In genomic region chr4:16230370-16230769, GRCm38 (mm10) we compare ENCODE assay signal across 34 mouse cellular contexts.
"Had no signal": no experiment of that assay in that cellular context is flagged by ENCODE, and none has a peak within 500 bp of the region (broad histone marks: within the 10 kb centered on the region; RNA-seq: fewer than 3 reads in every experiment).

No protein-coding gene starts in this region.

- H3K4me2 ChIP-seq: heart, embryonic 11.5 days; heart, embryonic 12.5 days; heart, embryonic 13.5 days; heart, embryonic 15.5 days; hindbrain, embryonic 12.5 days; hindbrain, embryonic 13.5 days; hindbrain, embryonic 14.5 days; hindbrain, embryonic 15.5 days; intestine, embryonic 15.5 days; kidney, embryonic 15.5 days had no signal

- H3K9ac ChIP-seq: heart, embryonic 12.5 days; heart, embryonic 13.5 days; heart, embryonic 15.5 days; hindbrain, embryonic 12.5 days; hindbrain, embryonic 13.5 days; hindbrain, embryonic 14.5 days; hindbrain, embryonic 15.5 days; intestine, embryonic 15.5 days; kidney, embryonic 15.5 days had no signal

- H3K4me3 ChIP-seq: heart, embryonic 10.5 days; heart, embryonic 12.5 days; heart, embryonic 13.5 days; heart, embryonic 15.5 days; hindbrain, embryonic 10.5 days; hindbrain, embryonic 12.5 days; hindbrain, embryonic 13.5 days; hindbrain, embryonic 15.5 days; intestine, embryonic 15.5 days; kidney, embryonic 15.5 days; layer of hippocampus, adult 2 months; left cerebral cortex, adult 2 months had no signal

- H3K4me1 ChIP-seq: heart, embryonic 10.5 days; heart, embryonic 12.5 days; heart, embryonic 15.5 days; hindbrain, embryonic 10.5 days; hindbrain, embryonic 12.5 days; hindbrain, embryonic 13.5 days; hindbrain, embryonic 15.5 days; intestine, embryonic 15.5 days; kidney, embryonic 15.5 days had no signal

- H3K9me3 ChIP-seq: heart, embryonic 10.5 days; heart, embryonic 12.5 days; heart, embryonic 13.5 days; heart, embryonic 15.5 days; hindbrain, embryonic 10.5 days; hindbrain, embryonic 12.5 days; hindbrain, embryonic 13.5 days; hindbrain, embryonic 15.5 days; intestine, embryonic 15.5 days; kidney, embryonic 15.5 days had no signal

- H3K27me3 ChIP-seq: heart, embryonic 12.5 days; heart, embryonic 13.5 days; heart, embryonic 15.5 days; hindbrain, embryonic 12.5 days; hindbrain, embryonic 13.5 days; hindbrain, embryonic 15.5 days; intestine, embryonic 15.5 days; kidney, embryonic 15.5 days had no signal

- ATAC-seq: hindbrain, embryonic 16.5 days; hindbrain, postnatal 0 days; inflammation-experienced regulatory T-cells, adult 6 months; intestine, embryonic 15.5 days; intestine, embryonic 16.5 days; intestine, postnatal 0 days had no signal

- H3K27ac ChIP-seq: heart, embryonic 10.5 days; heart, embryonic 13.5 days; heart, embryonic 15.5 days; hindbrain, embryonic 10.5 days; hindbrain, embryonic 12.5 days; hindbrain, embryonic 13.5 days; hindbrain, embryonic 14.5 days; hindbrain, embryonic 15.5 days; hindbrain, postnatal 0 days; intestine, embryonic 15.5 days; kidney, embryonic 15.5 days; kidney, postnatal 0 days; layer of hippocampus, adult 2 months; left cerebral cortex, adult 2 months had no signal

- H3K36me3 ChIP-seq: heart, embryonic 10.5 days; heart, embryonic 12.5 days; heart, embryonic 13.5 days; heart, embryonic 15.5 days; hindbrain, embryonic 10.5 days; hindbrain, embryonic 12.5 days; hindbrain, embryonic 13.5 days; hindbrain, embryonic 15.5 days; intestine, embryonic 15.5 days; kidney, embryonic 15.5 days had no signal

- DNase-seq: heart, postnatal 10 days; heart, postnatal 36 days; heart, postnatal 4 days; kidney, adult 11 months; kidney, adult 18-20 months; kidney, adult 8-10 months; kidney, adult 9 months; kidney, postnatal 10 days; kidney, postnatal 14 days; kidney, postnatal 25 days; kidney, postnatal 36 days; kidney, postnatal 4 days; layer of hippocampus, adult 9-11 months; layer of hippocampus, postnatal 36 days had no signal
